Mouse (Mus musculus): Measurements from ENCODE around the gene Ssbp3. TPM values are rescaled to one million over a fixed set of nuclear protein-coding genes. Genes with fewer than 3 reads are reported as not detected.

The Ssbp3 gene
- total and polyA plus RNA-seq, 3 experiments = 30.5 to 242 (median 116) TPM

DNA sequence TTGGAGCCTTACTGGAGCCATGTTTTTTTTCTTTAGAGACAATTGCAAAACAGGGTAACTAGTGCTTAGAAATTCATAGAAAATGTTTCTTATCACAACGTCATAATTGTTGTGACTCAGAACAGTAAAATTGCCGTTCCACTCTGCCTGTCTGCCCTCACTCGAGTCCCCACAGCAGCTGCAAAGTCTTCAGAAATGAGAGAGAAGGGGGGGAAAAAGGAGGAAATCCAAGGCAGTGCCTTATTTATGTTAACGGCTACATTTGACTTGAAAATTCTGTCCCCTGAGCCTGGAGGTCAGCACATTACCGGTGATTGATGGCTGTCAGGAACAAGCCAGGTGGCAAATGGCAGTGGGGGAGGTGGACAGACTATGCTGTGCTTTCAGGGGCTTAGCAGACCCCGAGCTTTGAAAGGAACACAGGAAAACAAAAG, 66.7 kb downstream of the Ssbp3 start:
- peaks cover 8% of the 10 kb centered on the region; the same call in 1 of the 2 replicates for H3K79me2 ChIP-seq (ENCODE audit: control insufficient read depth, insufficient read depth, low read length, poor library complexity)
- peaks cover 7 to 10% of the 10 kb centered on the region in 2 experiments; a peak in 3 of 4 replicates for H3K36me3 ChIP-seq (ENCODE audit: control insufficient read depth in 1 of 2, insufficient read depth in 2 of 2, low read length in 2 of 2)
- no peak overlapping the region for H3K27ac ChIP-seq (ENCODE audit: control insufficient read depth, low read depth, low read length)
- TF ChIP-seq JUND (IDR thresholded peaks at IDR 0.05; ENCODE audit: low read depth, low read length) (no peak), RCOR1 (IDR thresholded peaks at IDR 0.05; ENCODE audit: low read depth, low read length) (no peak), TAL1 (IDR thresholded peaks at IDR 0.05; ENCODE audit: low read length) (no peak), POLR2A (IDR thresholded peaks at IDR 0.05; ENCODE audit: control insufficient read depth in 1 of 2, insufficient read depth in 1 of 2, low read depth in 1 of 2, low read length in 2 of 2, poor library complexity in 1 of 2) (no peak)
- DNase-seq (ENCODE audit: low read depth, low spot score) = no peak
- peaks cover 6 to 11% of the 10 kb centered on the region in 2 experiments for H3K4me1 ChIP-seq (ENCODE audit: control insufficient read depth in 1 of 2, insufficient read depth in 2 of 2, low read length in 2 of 2)
- no peaks in the 10 kb centered on the region for H3K9me3 ChIP-seq (replicated peaks; ENCODE audit: insufficient read depth, low read length)
- no peaks in the 10 kb centered on the region for H3K27me3 ChIP-seq (ENCODE audit: control insufficient read depth in 1 of 2, insufficient read depth in 2 of 2, low read length in 2 of 2)
- no peak overlapping the region for H3K9ac ChIP-seq (ENCODE audit: control insufficient read depth, low read depth, low read length, poor library complexity, severe bottlenecking)
- no peak overlapping the region for H3K4me3 ChIP-seq (ENCODE audit: control insufficient read depth in 1 of 2, insufficient read depth in 1 of 2, low read depth in 2 of 2, low read length in 2 of 2)

DNA sequence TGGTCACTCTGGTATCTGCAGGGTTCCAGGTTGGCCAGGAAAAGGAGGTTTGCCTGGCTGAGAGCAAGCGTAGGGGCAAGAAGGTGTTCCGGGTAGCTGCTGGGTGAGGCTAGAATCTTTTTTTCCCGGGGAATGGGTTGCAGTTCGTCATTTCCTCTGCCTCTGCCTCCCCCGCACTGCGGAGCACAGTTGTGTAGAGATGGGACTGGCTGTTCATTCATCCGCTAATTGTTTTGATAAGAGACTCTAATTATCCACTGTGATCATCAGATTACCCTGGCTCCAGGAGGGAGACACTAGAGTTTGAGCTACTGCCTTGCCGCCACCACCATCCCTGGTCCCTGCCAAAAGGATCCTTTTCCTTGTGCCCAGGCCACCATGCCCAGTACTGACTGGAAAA, 67.9 kb downstream of the Ssbp3 start:
- Histone ChIP-seq H3K9ac (ENCODE audit: control insufficient read depth, low read depth, low read length, poor library complexity, severe bottlenecking) (no peak overlapping the region), H3K27me3 (ENCODE audit: control insufficient read depth in 1 of 2, insufficient read depth in 2 of 2, low read length in 2 of 2) (no peaks in the 10 kb centered on the region), H3K4me1 (ENCODE audit: control insufficient read depth in 1 of 2, insufficient read depth in 2 of 2, low read length in 2 of 2) (peaks cover 6 to 11% of the 10 kb centered on the region in 2 experiments), H3K27ac (ENCODE audit: control insufficient read depth, low read depth, low read length) (no peak overlapping the region), H3K9me3 (replicated peaks; ENCODE audit: insufficient read depth, low read length) (no peaks in the 10 kb centered on the region), H3K4me3 (ENCODE audit: control insufficient read depth in 1 of 2, insufficient read depth in 1 of 2, low read depth in 2 of 2, low read length in 2 of 2) (no peak overlapping the region), H3K36me3 (ENCODE audit: control insufficient read depth in 1 of 2, insufficient read depth in 2 of 2, low read length in 2 of 2) (peaks cover 7 to 10% of the 10 kb centered on the region in 2 experiments; a peak in 3 of 4 replicates), H3K79me2 (ENCODE audit: control insufficient read depth, insufficient read depth, low read length, poor library complexity) (0 out of 2 replicates have a peak, but pooled peaks cover 6% of the 10 kb centered on the region)
- no peak for DNase-seq (ENCODE audit: low read depth, low spot score)
- no peak for TF ChIP-seq TBP (IDR thresholded peaks at IDR 0.05; ENCODE audit: low read depth, low read length)
- TF ChIP-seq JUND (IDR thresholded peaks at IDR 0.05; ENCODE audit: low read depth, low read length) = no peak
- no peak for TF ChIP-seq HCFC1 (IDR thresholded peaks at IDR 0.05; ENCODE audit: low read depth, low read length)
- TF ChIP-seq ZC3H11A (IDR thresholded peaks at IDR 0.05; ENCODE audit: low read depth, low read length) = no peak
- TF ChIP-seq ELF1 (IDR thresholded peaks at IDR 0.05; ENCODE audit: low read depth, low read length) = no peak
- no peak for TF ChIP-seq RCOR1 (IDR thresholded peaks at IDR 0.05; ENCODE audit: low read depth, low read length)
- no peak for TF ChIP-seq ZKSCAN1 (IDR thresholded peaks at IDR 0.05; ENCODE audit: low read depth, low read length)
- no peak for TF ChIP-seq MXI1 (IDR thresholded peaks at IDR 0.05; ENCODE audit: low read depth, low read length)
- TF ChIP-seq CTCF (IDR thresholded peaks at IDR 0.05 in 2 of 3, conservative IDR thresholded peaks at IDR 0.05 in 1 of 3; ENCODE audit: control insufficient read depth in 1 of 3, insufficient read depth in 1 of 3, low read depth in 2 of 3, low read length in 3 of 3, poor library complexity in 1 of 3, severe bottlenecking in 1 of 3) = no peak
- no peak for TF ChIP-seq USF1 (IDR thresholded peaks at IDR 0.05; ENCODE audit: low read depth, low read length)
- no peak for TF ChIP-seq UBTF (IDR thresholded peaks at IDR 0.05; ENCODE audit: borderline replicate concordance, insufficient read depth, low read depth, low read length)
- no peak for TF ChIP-seq ZNF384 (IDR thresholded peaks at IDR 0.05; ENCODE audit: low read depth, low read length)
- TF ChIP-seq MAX (IDR thresholded peaks at IDR 0.05; ENCODE audit: low read length) = no peak
- no peak for TF ChIP-seq CHD2 (IDR thresholded peaks at IDR 0.05; ENCODE audit: low read length)
- no peak for TF ChIP-seq EP300 (IDR thresholded peaks at IDR 0.05; ENCODE audit: low read depth in 1 of 2, low read length in 2 of 2)

Measured in MEL (cell line).